Mouse (Mus musculus) Muller cell, postnatal 12 days (primary cell): ENCODE results near the gene Zfp820.
A peak's percentile ranks its signal among the peaks of the same experiment; 100 is the strongest.
"Not testable (repeated sequence)": the region's sequence is repeated elsewhere in the genome, so short reads cannot be mapped to it uniquely, and the experiment has no call there.

Experiments used
- DNase-seq: peaks from one replicate; pipeline ENCODE4 v3.0.0-alpha.2; 2015; ENCODE audit errors: inconsistent ontology term

The Zfp820 gene

DNA sequence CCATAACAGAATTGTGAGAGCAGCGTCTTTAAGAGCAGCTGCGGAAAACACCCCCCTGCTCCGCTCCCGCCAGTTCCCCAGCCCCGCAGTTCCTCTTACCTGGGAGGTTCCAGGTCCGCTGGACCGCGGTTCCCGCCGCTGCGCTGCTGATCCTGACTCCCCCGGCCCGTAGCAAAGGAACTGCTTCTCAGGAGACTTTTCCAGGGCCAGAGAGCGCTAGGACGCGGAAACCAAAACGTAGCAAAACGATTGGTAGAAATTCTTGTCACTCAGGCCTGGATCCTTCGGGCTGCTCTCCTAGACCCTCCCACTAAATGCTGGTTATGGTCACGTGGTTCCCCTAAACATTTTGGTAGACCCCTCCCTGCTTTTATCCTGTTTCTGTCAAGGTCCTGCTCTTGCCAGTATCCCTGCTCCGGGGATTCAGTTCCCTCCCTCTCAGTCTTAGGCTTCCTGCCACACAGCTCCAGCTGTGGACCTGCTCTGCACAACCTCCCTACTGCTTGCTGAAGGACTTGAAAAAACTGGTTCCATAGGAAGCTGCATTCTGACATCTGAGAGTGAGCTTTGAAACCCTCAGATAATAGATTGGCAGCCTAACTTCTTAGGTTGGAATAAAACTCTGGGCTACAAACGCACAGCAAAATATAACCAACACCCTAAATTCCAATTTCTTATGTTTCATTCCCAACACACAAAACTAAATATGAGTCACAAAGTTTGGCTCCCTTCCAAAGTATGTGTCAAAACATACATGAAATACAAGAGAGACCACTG, at the start of gene Zfp820:
Zfp820 (minus strand) TSS at position 228 of the 777 bp plus-strand sequence.
- DNase-seq: peak; percentile 75

GRCm38 (mm10) chr17:21871256-21871655, 25.7 kb upstream of the Zfp820 start:
- DNase-seq: peak; percentile 25

GRCm38 (mm10) chr17:21846322-21846582, 680 bp upstream of the Zfp820 start:
- DNase-seq: not testable (repeated sequence)

GRCm38 (mm10) chr17:21838510-21838909, 7.1 kb downstream of the Zfp820 start:
- DNase-seq: no peak

GRCm38 (mm10) chr17:21801373-21801772, 44.2 kb downstream of the Zfp820 start:
- peak; percentile 5 for DNase-seq

GRCm38 (mm10) chr17:21792256-21792655, 53.3 kb downstream of the Zfp820 start:
- DNase-seq: no peak

GRCm38 (mm10) chr17:21770336-21770735, 75.2 kb downstream of the Zfp820 start:
- no peak for DNase-seq
